ENCODE assay signal across 23 mouse cellular contexts in the genomic region with DNA sequence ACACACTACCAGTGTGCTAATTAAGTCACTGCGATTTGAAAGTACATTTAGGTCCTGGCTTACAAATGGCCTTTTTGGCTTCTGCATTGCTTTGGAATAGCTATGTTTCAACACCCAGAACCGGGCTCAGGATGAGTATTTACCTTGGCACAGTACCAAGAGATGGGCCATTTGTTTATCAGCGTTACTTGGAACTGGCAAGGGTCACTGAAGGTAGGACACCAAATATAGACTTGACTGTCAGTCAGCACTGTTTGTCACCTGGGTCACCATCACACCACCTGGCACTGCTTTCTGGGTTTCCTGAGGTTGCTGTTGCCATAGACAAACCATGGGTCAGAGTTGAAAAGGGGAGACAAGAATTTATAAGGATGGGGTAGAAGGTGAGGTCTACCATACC. TPM values are rescaled to one million over a fixed set of nuclear protein-coding genes. Genes with fewer than 3 reads are reported as not detected.
DNase-seq lines count a peak whose midpoint lies in the region; ATAC-seq and TF ChIP-seq lines count a peak whose summit lies in the region.
"Had no signal": no experiment of that assay in that cellular context is flagged by ENCODE, and none has a peak within 500 bp of the region (broad histone marks: within the 10 kb centered on the region; RNA-seq: fewer than 3 reads in every experiment).

No protein-coding gene starts in this region.

- no peak for ATAC-seq in heart, embryonic 12.5 days (ENCODE audit: insufficient number of reproducible peaks, low FRiP score)
- ATAC-seq: hindbrain, embryonic 16.5 days; intestine, embryonic 16.5 days; midbrain, embryonic 16.5 days had no signal

- no peak overlapping the region for H3K9ac ChIP-seq in heart, adult 2 months (ENCODE audit: low read depth, low read length)
- no peak overlapping the region for H3K9ac ChIP-seq in heart, embryonic 12.5 days
- H3K9ac ChIP-seq: limb, embryonic 13.5 days; neural tube, embryonic 15.5 days had no signal

- peak; percentile 85; the same call in 1 of the 2 replicates for TF ChIP-seq EP300 in heart, adult 2 months (IDR thresholded peaks at IDR 0.05; ENCODE audit: insufficient read depth, low read depth, low read length)

- peak; percentile 12 to 31 for DNase-seq in cerebellum, postnatal 10 days
- DNase-seq in cerebellum, adult 8-10 months = no peak
- DNase-seq in heart, adult 2 months = peak in 1 of 2 experiments; percentile 56
- peak; percentile 37 for DNase-seq in heart, postnatal 4 days
- DNase-seq in left cerebral cortex, postnatal 36 days (ENCODE audit: low spot score in 2 of 2) = no peak
- DNase-seq in lung, postnatal 36 days = no peak
- DNase-seq: B cell, adult 2 months; cerebellum, adult 18-20 months; gastrocnemius, postnatal 10 days; lung, postnatal 14 days; spleen, adult 18-20 months; thymus, postnatal 4 days had no signal

- H3K36me3 ChIP-seq in heart, adult 2 months (ENCODE audit: control insufficient read depth, insufficient read depth, low read length) = peaks cover 29% of the 10 kb centered on the region
- H3K36me3 ChIP-seq in heart, embryonic 12.5 days = peaks cover 22% of the 10 kb centered on the region
- H3K36me3 ChIP-seq: limb, embryonic 13.5 days; neural tube, embryonic 15.5 days had no signal

- H3K27ac ChIP-seq in heart, adult 2 months = peak overlapping the region; percentile 92
- peak overlapping the region; percentile 68 for H3K27ac ChIP-seq in heart, embryonic 12.5 days (ENCODE audit: poor library complexity, severe bottlenecking)
- H3K27ac ChIP-seq: limb, embryonic 13.5 days; neural tube, embryonic 15.5 days had no signal

- TF ChIP-seq CTCF in heart, adult 2 months (IDR thresholded peaks at IDR 0.05) = no peak

- no peaks in the 10 kb centered on the region for H3K27me3 ChIP-seq in heart, adult 2 months (ENCODE audit: control insufficient read depth, insufficient read depth, low read length)
- no peaks in the 10 kb centered on the region for H3K27me3 ChIP-seq in heart, embryonic 12.5 days (replicated peaks)
- H3K27me3 ChIP-seq: limb, embryonic 13.5 days; megakaryocyte, embryonic 14.5 days had no signal

- TF ChIP-seq POLR2A in heart, adult 2 months (IDR thresholded peaks at IDR 0.05; ENCODE audit: insufficient read depth, low read depth, low read length) = peak; percentile 52; the same call in 1 of the 2 replicates

- no peak overlapping the region; the same call in 1 of the 2 replicates for H3K4me3 ChIP-seq in heart, adult 2 months
- H3K4me3 ChIP-seq in heart, embryonic 12.5 days = no peak overlapping the region
- H3K4me3 ChIP-seq: limb, embryonic 13.5 days; megakaryocyte, embryonic 14.5 days; neural tube, embryonic 15.5 days had no signal

- no peaks in the 10 kb centered on the region for H3K9me3 ChIP-seq in heart, embryonic 12.5 days (replicated peaks)
- H3K9me3 ChIP-seq: limb, embryonic 13.5 days; megakaryocyte, embryonic 14.5 days; neural tube, embryonic 15.5 days had no signal

- H3K4me2 ChIP-seq in heart, embryonic 12.5 days = peak overlapping the region; percentile 40
- H3K4me2 ChIP-seq: limb, embryonic 13.5 days; neural tube, embryonic 15.5 days had no signal

- H3K4me1 ChIP-seq in heart, adult 2 months (ENCODE audit: control insufficient read depth, insufficient read depth, low read length) = no peaks in the 10 kb centered on the region; the same call in 1 of the 2 replicates
- peaks cover 69% of the 10 kb centered on the region for H3K4me1 ChIP-seq in heart, embryonic 12.5 days (replicated peaks)
- H3K4me1 ChIP-seq: neural tube, embryonic 15.5 days had no signal

- H3K79me2 ChIP-seq in heart, adult 2 months (replicated peaks; ENCODE audit: control insufficient read depth, insufficient read depth, low read length) = no peaks in the 10 kb centered on the region

- intact Hi-C loops in heart, adult 2 months (cut with DNase I) = no loop called here
- intact Hi-C loops in left cerebral cortex, postnatal 36 days (cut with DNase I) = no loop called here

- WGBS in heart, adult 2 months = 20% methylated on average over 3 of the region's 3 CpGs
- WGBS in heart, embryonic 12.5 days = 26% methylated on average over 3 of the region's 3 CpGs

RNA-seq across cellular contexts. Expression of gene Csrp3, which starts 5.5 kb away (rescaled TPM):
- 1,000 to 10,000 TPM; 1,931 to 2,301 TPM for total RNA-seq in heart, adult 2 months (2021)
- 773 and 781 TPM in 2 replicates for polyA plus RNA-seq in heart, adult 2 months (2012; rRNA removed)
- polyA plus RNA-seq in heart, embryonic 12.5 days (2016; fragmentation: Nextera tagmentation; extraction: Ambion mirVana) = 1,088 and 1,135 TPM in 2 replicates
- 1,000 to 10,000 TPM; 1,381 to 1,460 TPM for total RNA-seq in heart, postnatal 4 days (2021)
- not detected for total RNA-seq in left cerebral cortex, postnatal 36 days (2021)
- total RNA-seq: adrenal gland, postnatal 36 days; layer of hippocampus, postnatal 10 days had no signal
- polyA plus RNA-seq: forebrain, embryonic 11.5 days; large intestine, adult 2 months; midbrain, embryonic 16.5 days had no signal

RNA-seq across cellular contexts. Expression of gene E2f8, which starts 39.0 kb away (rescaled TPM):
- 1 to 10 TPM; 1.3 to 1.6 TPM for total RNA-seq in heart, adult 2 months (2021)
- polyA plus RNA-seq in heart, adult 2 months (2012; rRNA removed) = 0.23 and 0.31 TPM in 2 replicates
- 23.0 and 24.3 TPM in 2 replicates for polyA plus RNA-seq in heart, embryonic 12.5 days (2016; fragmentation: Nextera tagmentation; extraction: Ambion mirVana)
- 10 to 100 TPM; 17.6 to 18.5 TPM for total RNA-seq in heart, postnatal 4 days (2021)
- total RNA-seq in left cerebral cortex, postnatal 36 days (2021) = under 1 TPM; 0.25 to 0.27 TPM

RNA-seq across cellular contexts. Expression of gene Zdhhc13, which starts 53.5 kb away (rescaled TPM):
- 10 to 100 TPM; 10.9 to 11.0 TPM for total RNA-seq in heart, adult 2 months (2021)
- polyA plus RNA-seq in heart, adult 2 months (2012; rRNA removed) = 7.1 and 15.1 TPM in 2 replicates
- 36.1 and 41.9 TPM in 2 replicates for polyA plus RNA-seq in heart, embryonic 12.5 days (2016; fragmentation: Nextera tagmentation; extraction: Ambion mirVana)
- 10 to 100 TPM; 21.2 to 22.6 TPM for total RNA-seq in heart, postnatal 4 days (2021)
- 10 to 100 TPM; 25.5 to 26.6 TPM for total RNA-seq in left cerebral cortex, postnatal 36 days (2021)

Comparison
In these comparisons a context has a peak if more than half of its experiments do, and no peak if none do; other contexts are left out.
1. DNase-seq: peak in cerebellum, postnatal 10 days (2 of 2) and heart, postnatal 4 days (single experiment); none in cerebellum, adult 8-10 months (single experiment), left cerebral cortex, postnatal 36 days (0 of 2) and lung, postnatal 36 days (single experiment).
2. RNA of gene E2f8, which starts 39.0 kb away (total RNA-seq): 17.6 to 18.5 TPM in heart, postnatal 4 days; 1.3 to 1.6 TPM in heart, adult 2 months and 0.25 to 0.27 TPM in left cerebral cortex, postnatal 36 days; every median in the first group is over 4 times any median in the second.
3. RNA of gene Csrp3, which starts 5.5 kb away (total RNA-seq): 1,931 to 2,301 TPM in heart, adult 2 months and 1,381 to 1,460 TPM in heart, postnatal 4 days; not detected in left cerebral cortex, postnatal 36 days; every median in the first group is over 1,000 times any median in the second.